Mouse (Mus musculus) intestine, embryonic 16.5 days (tissue): Measurements from ENCODE around the gene Smarcd2. TPM values are rescaled to one million over a fixed set of nuclear protein-coding genes. Genes with fewer than 3 reads are reported as not detected.

Experiments used
- ATAC-seq: fragments of 200-750 bp; cut with Nextera tagmentation; 2 replicates; pipeline ENCODE4 v1.8.0; 2017; ENCODE audit warnings: moderate TSS enrichment, moderate library complexity
- H3K27ac ChIP-seq: fragments of 300-500 bp; sonication (generic); 2 replicates; pipeline ENCODE4 v1.5.1; 2014; ENCODE audit warnings: mild to moderate bottlenecking, low read length
- H3K27me3 ChIP-seq: fragments of 300-500 bp; sonication (generic); replicated peaks from 2 replicates; pipeline ENCODE4 v1.6.1; 2014; ENCODE audit warnings: low read length, control low read depth, mixed read lengths; ENCODE audit not compliant: control insufficient read depth, insufficient read depth
- H3K36me3 ChIP-seq: fragments of 300-500 bp; sonication (generic); 2 replicates; pipeline ENCODE4 v1.6.1; 2014; ENCODE audit warnings: low read length, control low read depth; ENCODE audit not compliant: control insufficient read depth, insufficient read depth
- H3K4me1 ChIP-seq: fragments of 300-500 bp; sonication (generic); 2 replicates; pipeline ENCODE4 v1.6.1; 2014; ENCODE audit warnings: low read length, control low read depth, mixed read lengths; ENCODE audit not compliant: control insufficient read depth, insufficient read depth
- H3K4me2 ChIP-seq: fragments of 300-500 bp; sonication (generic); 2 replicates; pipeline ENCODE4 v1.6.1; 2014; ENCODE audit warnings: low read depth, low read length, control low read depth
- H3K4me3 ChIP-seq: fragments of 300-500 bp; sonication (generic); 2 replicates; pipeline ENCODE4 v1.5.1; 2014; ENCODE audit warnings: mild to moderate bottlenecking, low read length
- H3K9ac ChIP-seq: fragments of 300-500 bp; sonication (generic); 2 replicates; pipeline ENCODE4 v1.6.1; 2014; ENCODE audit warnings: low read depth, low read length
- H3K9me3 ChIP-seq: fragments of 300-500 bp; sonication (generic); 2 replicates; pipeline ENCODE4 v1.6.1; 2016; ENCODE audit warnings: low read length, control low read depth; ENCODE audit not compliant: control insufficient read depth
- WGBS: fragments of 180-500 bp; shearing (Covaris S2); extraction: QIAGEN DNeasy Blood & Tissue Kit; methylation state at CpG from one replicate; pipeline ENCODE4 v1.1.7; 2014; 5-methylcytosine and 5-hydroxymethylcytosine counted together
- polyA plus RNA-seq: library from polyadenylated mRNA; unstranded; fragments of >200 nt; fragmentation: Nextera tagmentation; extraction: Ambion mirVana; gene quantifications from 2 replicates; pipeline ENCODE4 v1.2.1, GENCODE M21; 2015

Gene Smarcd2
- polyA plus RNA-seq, 1 experiment from 2014 or later, result 48.1 TPM

DNA sequence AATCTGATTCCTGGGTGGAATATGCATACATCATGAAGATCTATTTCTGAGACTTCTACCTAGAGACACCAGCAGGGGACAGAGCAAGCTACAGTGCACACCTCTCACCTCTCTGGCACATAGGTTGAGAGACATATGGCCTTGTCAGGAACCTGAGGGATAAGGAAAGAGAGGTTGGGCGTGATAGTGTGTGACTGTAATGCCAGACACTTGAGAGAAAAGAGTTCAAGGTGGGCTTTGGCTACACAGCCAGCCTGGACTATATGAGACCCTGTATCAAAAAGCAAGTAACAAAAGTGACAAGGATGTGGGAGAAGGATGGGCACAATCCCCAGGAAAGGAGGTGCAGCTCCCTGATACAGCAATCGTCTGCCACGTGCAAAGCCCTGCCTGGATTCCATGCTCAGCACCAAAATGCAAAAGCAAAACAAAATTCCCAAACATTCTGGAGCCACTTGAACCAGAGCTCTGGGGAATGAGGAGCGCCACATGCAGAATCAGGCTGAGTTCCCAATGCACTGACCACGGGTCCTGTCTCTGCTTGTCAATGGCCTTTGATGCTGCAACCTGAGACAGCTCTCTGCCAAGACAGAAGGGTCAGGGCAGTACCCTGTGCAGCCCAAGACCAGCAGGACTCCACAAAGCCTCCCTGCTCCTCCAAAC lies 1.5 kb downstream of the Smarcd2 start:
- Histone ChIP-seq H3K27me3 (no peaks in the 10 kb centered on the region), H3K27ac (peak overlapping the region; percentile 98), H3K4me2 (peak overlapping the region; percentile 79), H3K4me3 (peak overlapping the region; percentile 96), H3K9ac (peak overlapping the region; percentile 99), H3K36me3 (peaks cover 4% of the 10 kb centered on the region; the same call in 1 of the 2 replicates), H3K9me3 (no peaks in the 10 kb centered on the region), H3K4me1 (peaks cover 52% of the 10 kb centered on the region)
- ATAC-seq, result no peak
- WGBS, result 13% methylated on average over 5 of the region's 5 CpGs

DNA sequence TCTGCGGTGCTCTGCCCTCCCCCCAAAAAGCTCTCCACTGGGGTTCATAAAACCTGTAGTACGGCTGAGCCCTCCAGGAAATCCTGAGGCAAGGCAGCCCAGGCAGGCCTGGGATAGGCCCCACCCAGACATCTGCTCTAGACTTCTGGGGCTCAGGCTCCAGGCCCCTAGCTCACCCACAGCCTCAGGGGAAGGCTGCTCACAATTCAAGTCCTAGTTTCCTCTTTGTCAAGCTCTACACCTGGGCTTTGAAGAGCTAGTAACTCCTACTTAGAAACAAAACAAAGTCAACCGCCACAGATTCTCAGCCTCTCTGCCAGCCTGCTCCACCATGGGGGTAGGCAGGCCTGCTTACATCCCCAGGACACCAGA lies 3.7 kb downstream of the Smarcd2 start:
- H3K4me2 ChIP-seq, result peak overlapping the region; percentile 32
- peaks cover 40% of the 10 kb centered on the region for H3K4me1 ChIP-seq
- peaks cover 24% of the 10 kb centered on the region for H3K36me3 ChIP-seq
- no peak for ATAC-seq
- peak overlapping the region; percentile 6; the same call in 1 of the 2 replicates for H3K4me3 ChIP-seq
- no peaks in the 10 kb centered on the region for H3K27me3 ChIP-seq
- H3K9ac ChIP-seq, result peak overlapping the region; percentile 34
- no peaks in the 10 kb centered on the region for H3K9me3 ChIP-seq
- WGBS, result 17% methylated on average over 3 of the region's 3 CpGs
- peak overlapping the region; percentile 86 for H3K27ac ChIP-seq

DNA sequence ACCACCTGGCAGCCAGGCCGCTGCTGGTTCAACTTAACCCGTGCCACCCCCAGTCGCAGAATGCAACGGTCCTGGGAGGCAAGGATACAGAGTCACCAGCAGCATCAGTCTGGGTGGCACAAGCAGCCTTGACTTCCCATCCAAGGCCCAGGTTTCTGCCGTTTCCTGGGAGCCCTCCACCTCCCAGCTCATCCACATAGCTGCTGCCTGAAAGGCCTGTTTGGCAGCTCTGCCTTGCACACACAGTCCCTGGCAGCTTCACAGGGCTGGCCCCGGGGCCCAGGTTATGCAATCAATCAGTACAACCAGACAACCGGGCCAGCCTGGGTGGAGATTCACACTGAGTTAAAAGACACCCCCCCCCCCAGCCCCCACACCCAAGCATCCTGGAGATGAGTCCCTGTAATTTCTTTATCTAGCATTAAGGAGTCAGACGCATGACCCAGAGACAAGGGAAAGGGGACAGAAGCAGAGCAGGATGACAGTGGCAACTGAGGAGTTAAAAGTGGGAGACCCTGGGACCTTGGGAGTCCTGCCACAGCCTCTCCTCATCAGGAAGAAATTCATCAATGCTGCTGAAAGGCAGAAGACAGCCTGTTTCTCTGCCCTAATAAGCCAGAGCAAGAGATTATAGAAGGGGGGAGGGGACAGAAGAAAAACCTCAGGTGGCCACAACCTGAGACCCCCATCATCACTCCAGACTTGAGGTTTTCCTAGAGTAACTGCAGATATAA lies 4.3 kb downstream of the Smarcd2 start:
- H3K36me3 ChIP-seq, result peaks cover 25% of the 10 kb centered on the region

DNA sequence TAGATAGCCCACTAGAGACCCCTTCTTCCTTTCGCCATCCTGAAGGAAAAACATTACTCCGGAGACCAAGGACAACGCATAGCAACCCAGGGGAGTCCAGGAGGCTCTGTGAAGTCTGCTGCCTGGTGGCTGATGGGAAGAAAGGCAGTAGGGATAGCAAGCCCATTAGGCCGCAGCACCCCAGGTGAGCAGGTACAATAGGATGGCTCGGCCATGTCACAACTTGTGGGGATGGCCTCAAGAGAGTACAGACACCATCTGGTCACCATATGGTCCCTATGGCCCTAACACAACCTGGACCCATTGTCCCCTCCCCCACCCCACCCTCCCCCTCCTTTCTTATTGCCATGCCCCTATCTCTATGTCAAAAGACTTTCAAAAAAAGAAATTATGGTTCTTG lies 4.9 kb downstream of the Smarcd2 start:
- Histone ChIP-seq H3K9me3 (no peaks in the 10 kb centered on the region), H3K27me3 (no peaks in the 10 kb centered on the region), H3K27ac (peak overlapping the region; percentile 86), H3K4me3 (no peak overlapping the region), H3K36me3 (peaks cover 29% of the 10 kb centered on the region), H3K9ac (peak overlapping the region; percentile 25; the same call in 1 of the 2 replicates), H3K4me1 (peaks cover 36% of the 10 kb centered on the region), H3K4me2 (peak overlapping the region; percentile 32; the same call in 1 of the 2 replicates)
- 70% methylated on average over 5 of the region's 5 CpGs for WGBS
- ATAC-seq, result no peak

More for the DNA sequence above, 4.3 kb downstream of the Smarcd2 start:
- peak overlapping the region; percentile 34 for H3K9ac ChIP-seq
- peak overlapping the region; percentile 6; the same call in 1 of the 2 replicates for H3K4me3 ChIP-seq
- H3K4me1 ChIP-seq, result peaks cover 37% of the 10 kb centered on the region
- H3K27ac ChIP-seq, result peak overlapping the region; percentile 86
- WGBS, result 26% methylated on average over 8 of the region's 8 CpGs
- no peaks in the 10 kb centered on the region for H3K27me3 ChIP-seq
- peak overlapping the region; percentile 32 for H3K4me2 ChIP-seq
- no peaks in the 10 kb centered on the region for H3K9me3 ChIP-seq
- no peak for ATAC-seq

DNA sequence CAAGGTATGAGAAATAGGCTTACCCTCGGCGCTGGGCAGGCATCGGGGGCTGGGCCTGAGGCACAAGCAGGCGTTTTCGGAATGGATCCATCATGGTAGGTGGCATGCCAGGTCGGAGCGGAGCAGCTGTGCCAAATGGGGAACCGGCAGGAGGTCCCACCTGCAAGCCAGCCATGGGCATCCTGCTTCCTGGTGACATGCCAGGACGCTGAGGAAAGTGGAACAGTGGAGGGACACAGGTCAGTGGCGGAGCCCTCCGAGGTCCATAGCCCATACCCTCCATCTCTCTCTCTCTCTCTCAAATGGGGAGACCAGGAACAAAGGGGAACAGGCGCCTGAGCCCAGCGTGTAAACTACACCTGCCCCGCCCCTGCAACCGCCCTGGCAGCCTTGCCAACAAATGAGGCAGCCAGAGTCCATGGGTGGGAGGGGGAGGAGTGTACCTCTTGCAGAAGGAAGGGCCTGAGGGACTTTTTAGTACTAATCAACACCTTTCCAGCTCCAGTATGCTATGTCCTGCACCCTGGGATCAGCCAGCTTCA lies 5.4 kb downstream of the Smarcd2 start:
- 65% methylated on average over 15 of the region's 15 CpGs for WGBS
- H3K9me3 ChIP-seq, result no peaks in the 10 kb centered on the region
- H3K36me3 ChIP-seq, result peaks cover 34% of the 10 kb centered on the region
- H3K27me3 ChIP-seq, result no peaks in the 10 kb centered on the region
- no peak overlapping the region for H3K27ac ChIP-seq
- H3K9ac ChIP-seq, result no peak overlapping the region
- no peak overlapping the region for H3K4me2 ChIP-seq
- no peak overlapping the region for H3K4me3 ChIP-seq
- H3K4me1 ChIP-seq, result peaks cover 36% of the 10 kb centered on the region
- no peak for ATAC-seq

DNA sequence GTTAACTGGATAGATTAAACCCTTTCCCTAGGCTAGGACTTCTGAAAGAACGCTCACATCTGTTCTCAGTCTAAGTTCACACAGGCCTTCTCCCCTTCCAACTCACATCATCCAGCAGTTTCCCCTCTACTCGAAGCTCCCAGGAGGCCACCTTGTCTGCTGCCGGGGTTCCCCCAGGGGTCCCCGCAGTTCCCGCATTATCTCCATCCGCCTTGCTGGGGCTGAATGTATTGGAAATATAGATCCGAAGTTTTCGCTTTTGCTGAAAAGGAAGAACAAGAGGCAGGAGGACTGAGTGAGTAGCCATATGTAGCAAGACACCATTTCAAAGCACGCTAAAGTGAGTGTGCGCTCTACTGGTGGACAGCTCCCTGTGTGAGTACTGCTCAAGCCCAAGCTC lies 6.3 kb downstream of the Smarcd2 start:
- no peak for ATAC-seq
- no peaks in the 10 kb centered on the region for H3K27me3 ChIP-seq
- H3K36me3 ChIP-seq, result peaks cover 43% of the 10 kb centered on the region
- H3K4me2 ChIP-seq, result no peak overlapping the region
- peaks cover 34% of the 10 kb centered on the region for H3K4me1 ChIP-seq
- no peak overlapping the region for H3K27ac ChIP-seq
- H3K9ac ChIP-seq, result no peak overlapping the region
- WGBS, result 94% methylated on average over 10 of the region's 10 CpGs
- H3K4me3 ChIP-seq, result no peak overlapping the region
- H3K9me3 ChIP-seq, result no peaks in the 10 kb centered on the region

DNA sequence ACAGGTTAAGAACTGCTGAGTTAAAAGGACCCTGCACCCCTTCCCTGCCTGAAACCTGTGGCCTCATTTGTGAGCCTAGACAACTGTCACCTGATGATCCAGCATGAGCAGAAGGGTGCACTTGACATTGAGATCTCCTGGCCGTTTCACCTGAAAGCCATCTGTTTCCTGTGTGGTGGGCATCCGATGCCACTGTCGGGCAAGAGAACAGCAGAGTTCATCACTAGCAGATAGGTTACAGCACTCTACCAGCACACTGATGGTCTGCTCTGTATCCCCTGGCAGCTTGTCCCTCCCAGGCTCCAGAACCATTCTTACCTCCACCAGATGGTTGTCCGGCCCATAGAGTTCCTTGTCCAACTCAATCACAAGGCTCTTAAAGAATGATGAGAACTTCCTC lies 7.2 kb downstream of the Smarcd2 start:
- Histone ChIP-seq H3K4me2 (no peak overlapping the region), H3K27ac (no peak overlapping the region), H3K9me3 (no peaks in the 10 kb centered on the region), H3K36me3 (peaks cover 43% of the 10 kb centered on the region), H3K4me3 (no peak overlapping the region), H3K4me1 (peaks cover 28% of the 10 kb centered on the region), H3K27me3 (no peaks in the 10 kb centered on the region), H3K9ac (no peak overlapping the region)
- no peak for ATAC-seq
- WGBS, result 86% methylated on average over 4 of the region's 4 CpGs

DNA sequence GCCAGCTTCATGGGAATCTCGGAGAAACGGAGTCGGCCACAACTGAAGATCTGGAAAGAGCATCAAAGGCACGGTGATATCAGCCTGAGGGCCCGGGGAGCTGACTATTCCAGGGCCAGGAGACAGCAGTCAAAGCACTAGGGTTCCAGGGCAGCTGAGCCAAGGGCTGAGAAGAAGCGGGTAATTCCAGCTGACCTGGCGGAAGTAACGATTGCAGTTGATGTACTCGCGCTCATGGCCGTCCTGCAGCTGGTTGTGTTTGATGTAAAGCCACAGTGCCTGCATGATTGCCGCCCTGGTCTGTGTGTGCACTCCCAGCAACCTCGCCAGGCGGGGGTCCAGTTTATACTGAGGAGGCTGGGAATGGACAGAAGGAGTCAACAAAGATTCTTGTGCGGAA lies 7.8 kb downstream of the Smarcd2 start:
- Histone ChIP-seq H3K27ac (no peak overlapping the region), H3K27me3 (no peaks in the 10 kb centered on the region), H3K36me3 (peaks cover 43% of the 10 kb centered on the region), H3K9ac (no peak overlapping the region), H3K9me3 (no peaks in the 10 kb centered on the region), H3K4me2 (no peak overlapping the region), H3K4me3 (no peak overlapping the region), H3K4me1 (peaks cover 22% of the 10 kb centered on the region)
- WGBS, result 89% methylated on average over 15 of the region's 15 CpGs
- no peak for ATAC-seq

DNA sequence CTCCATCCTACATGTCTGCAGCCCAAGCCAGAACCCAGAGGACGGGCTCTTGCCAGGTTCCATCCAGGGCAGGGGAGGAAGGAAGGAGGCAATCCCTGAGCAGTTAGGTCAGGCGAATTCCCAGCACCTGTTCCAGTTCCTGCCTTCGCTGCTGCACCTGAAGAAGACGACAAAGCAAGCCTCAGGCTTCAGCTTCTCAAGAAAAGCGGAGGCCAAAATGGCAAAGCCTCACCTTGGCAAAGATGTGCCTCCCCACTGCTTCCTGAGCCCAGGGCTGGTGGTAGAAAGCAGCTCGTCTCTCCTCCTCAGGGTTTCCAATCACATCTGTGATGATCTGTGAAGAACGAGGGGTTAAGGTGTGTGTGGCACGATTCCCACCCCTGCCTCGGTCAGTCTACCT lies 8.8 kb downstream of the Smarcd2 start:
- Histone ChIP-seq H3K27me3 (no peaks in the 10 kb centered on the region), H3K36me3 (peaks cover 43% of the 10 kb centered on the region), H3K9ac (no peak overlapping the region), H3K9me3 (no peaks in the 10 kb centered on the region), H3K27ac (no peak overlapping the region), H3K4me1 (peaks cover 15% of the 10 kb centered on the region), H3K4me3 (no peak overlapping the region), H3K4me2 (no peak overlapping the region)
- WGBS, result 84% methylated on average over 9 of the region's 9 CpGs
- ATAC-seq, result no peak
